Mouse (Mus musculus): ENCODE results near the gene Shc3.

- peak; percentile 99 for TF ChIP-seq CTCF (IDR thresholded peaks at IDR 0.05; ENCODE audit: low read depth)
- TF ChIP-seq EP300 (optimal IDR thresholded peaks at IDR 0.05): no peak
These were observed 150.8 kb downstream of the Shc3 start for GRCm38 (mm10) chr13:51418268-51418941.
